Mouse (Mus musculus) erythroblast, adult 5-6 weeks (primary cell): ENCODE results near the gene Tomm40. TPM values are rescaled to one million over a fixed set of nuclear protein-coding genes. Genes with fewer than 3 reads are reported as not detected.

ENCODE experiments used
- ATAC-seq: replicated peaks from 2 replicates; pipeline ENCODE4 v1.8.0; 2016; ENCODE audit warnings: moderate number of reproducible peaks, mild to moderate bottlenecking, moderate TSS enrichment, inconsistent platforms; ENCODE audit not compliant: poor library complexity, low FRiP score, severe bottlenecking
- total RNA-seq, 2 experiments: library from RNA; stranded (forward) in 1 of 2; stranded (reverse) in 1 of 2; fragments of 150-400 nt in 1 of 2; fragments of 200-764, 138-1000 nt in 1 of 2; gene quantifications; 2 replicates each; pipeline versions ENCODE4 v1.2.3 to v1.2.4; 2015 to 2017; ENCODE audit warnings: low replicate concordance in 2 of 2

The Tomm40 gene
- total RNA-seq, 2 experiments from 2014 or later = 3.4 to 6.5 TPM

GRCm38 (mm10) chr7:19713598-19713997 is 1.6 kb downstream of the Tomm40 start:
- ATAC-seq = no peak

GRCm38 (mm10) chr7:19713196-19713595 is 2.0 kb downstream of the Tomm40 start:
- no peak for ATAC-seq

- no peak for ATAC-seq
These were observed 2.8 kb downstream of the Tomm40 start for GRCm38 (mm10) chr7:19712414-19712813.

- ATAC-seq = no peak
These were observed 4.6 kb downstream of the Tomm40 start for GRCm38 (mm10) chr7:19710650-19711049.

DNA sequence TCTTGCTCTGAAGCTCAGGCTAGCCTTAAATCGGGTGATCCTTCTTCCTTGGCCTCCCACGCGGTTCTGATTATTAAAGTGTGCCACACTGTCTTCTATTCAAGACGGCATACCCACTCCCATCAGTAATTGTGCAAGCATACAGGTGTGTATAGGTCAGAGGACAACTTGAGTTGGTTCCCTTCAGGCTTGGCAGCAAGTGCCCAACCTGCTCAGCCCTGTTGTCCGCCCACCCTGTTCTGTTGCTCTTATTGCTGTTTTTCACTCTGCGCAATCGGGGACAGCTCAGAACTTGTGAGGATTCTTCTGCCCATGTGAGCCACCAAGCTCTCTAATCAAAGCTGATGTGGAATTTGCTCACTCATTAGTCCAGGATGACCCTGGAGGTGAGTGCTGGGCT is 10.0 kb downstream of the Tomm40 start:
- no peak for ATAC-seq

GRCm38 (mm10) chr7:19704475-19704874 is 10.8 kb downstream of the Tomm40 start:
- ATAC-seq = no peak

- ATAC-seq = no peak
These were observed 12.2 kb downstream of the Tomm40 start for GRCm38 (mm10) chr7:19702859-19703555.

DNA sequence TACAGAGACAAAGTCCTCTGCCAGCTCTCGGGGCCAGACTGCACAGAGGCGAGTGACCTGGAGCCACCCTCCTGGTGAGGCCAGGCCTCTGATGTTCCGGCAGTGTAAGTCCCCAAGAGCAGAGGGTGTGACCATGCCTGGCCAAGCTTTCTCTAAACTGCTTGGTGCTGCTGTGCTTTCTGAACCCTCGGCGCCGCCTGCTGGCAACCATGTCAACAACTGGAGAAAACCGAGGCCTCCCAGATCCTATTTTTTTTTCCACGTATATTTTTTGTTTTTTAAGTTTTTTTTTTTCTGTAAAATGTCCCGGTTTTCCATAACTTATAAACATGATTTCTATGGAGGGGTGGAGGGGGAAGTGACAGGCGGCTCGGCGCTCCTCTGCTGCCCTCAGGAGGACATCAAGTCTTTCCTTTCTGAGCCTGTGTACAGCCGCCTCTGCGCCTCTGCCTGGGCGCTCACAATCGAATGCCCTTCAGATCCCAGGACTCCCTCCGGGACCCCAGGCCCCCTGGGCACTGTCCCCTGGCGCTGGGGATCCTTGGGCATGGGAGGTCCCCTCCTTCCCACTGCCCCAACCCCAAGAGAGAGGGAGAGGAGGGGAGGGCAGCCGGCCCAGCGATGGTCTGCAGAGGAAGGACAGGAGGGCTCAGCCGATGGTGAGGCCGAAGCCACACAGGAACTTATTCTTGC is 14.0 kb downstream of the Tomm40 start:
- ATAC-seq = no peak

- no peak for ATAC-seq
These were observed 14.8 kb downstream of the Tomm40 start for GRCm38 (mm10) chr7:19700299-19701068.

DNA sequence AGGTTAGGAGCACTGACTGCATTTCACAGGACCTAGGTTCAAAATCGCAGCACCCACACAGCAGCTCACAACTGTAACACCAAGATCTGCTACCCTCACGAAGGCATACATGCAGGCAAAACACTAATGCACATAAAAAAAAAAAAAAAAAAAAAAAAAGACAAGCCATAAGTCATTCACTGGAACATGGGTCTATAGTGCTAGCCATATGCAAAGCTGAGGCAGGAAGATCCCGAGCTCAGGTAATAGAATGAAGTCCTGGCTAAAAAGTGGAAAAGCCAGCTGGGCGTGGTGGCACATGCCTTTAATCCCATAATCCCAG is 15.4 kb downstream of the Tomm40 start:
- no peak for ATAC-seq

DNA sequence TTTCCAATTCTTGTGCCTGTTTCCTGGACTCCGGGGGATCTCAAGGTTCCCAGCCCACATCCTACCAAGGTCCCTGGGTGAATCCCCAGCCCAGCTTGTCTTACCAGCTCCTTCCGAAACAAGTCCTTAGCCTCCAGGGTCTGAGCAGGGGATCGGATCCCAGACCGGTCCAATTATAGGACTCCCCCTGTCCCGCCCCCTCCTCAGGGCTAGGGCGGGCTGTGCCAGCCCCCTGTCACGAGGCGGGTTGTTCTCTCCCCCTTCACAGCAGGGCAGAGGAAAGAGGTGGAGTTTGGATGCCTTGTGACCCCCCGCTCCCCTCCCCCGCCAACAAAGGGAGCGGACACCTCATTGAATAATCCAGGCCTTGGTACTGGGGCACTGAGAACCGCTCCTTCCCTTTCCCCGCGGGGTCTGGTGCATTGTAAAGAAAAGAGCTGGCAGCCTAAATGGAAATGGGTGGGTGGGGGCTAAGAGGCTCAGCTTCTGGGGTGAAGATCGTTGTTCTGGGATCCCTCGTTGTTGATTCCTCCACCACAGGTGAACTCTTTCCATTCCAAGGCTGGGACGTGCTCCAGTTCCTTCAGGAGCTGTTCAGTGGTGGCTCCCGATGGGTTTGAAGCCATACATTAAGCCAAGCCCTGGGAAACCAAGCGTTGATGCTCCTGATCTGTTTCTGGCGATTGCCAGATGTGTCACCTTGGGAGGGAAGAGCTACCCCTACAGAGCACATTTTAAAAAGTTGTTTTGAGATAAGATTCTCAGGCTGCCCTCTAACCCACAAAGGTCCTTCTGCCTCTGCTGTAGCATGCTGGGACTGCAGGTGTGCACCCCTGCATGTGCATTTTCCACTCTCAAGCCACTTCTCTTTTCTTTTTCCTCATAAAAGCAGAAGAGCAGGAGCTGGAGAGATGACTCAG is 16.1 kb downstream of the Tomm40 start, which contains the start of gene Apoe:
Gene Apoe, minus strand, starts transcription at position 282 of the 920 bp plus-strand sequence.
- no peak for ATAC-seq

GRCm38 (mm10) chr7:19697949-19698906 is 17.0 kb downstream of the Tomm40 start:
- no peak for ATAC-seq

- ATAC-seq = no peak
These were observed 18.8 kb downstream of the Tomm40 start for GRCm38 (mm10) chr7:19696336-19696873.

- ATAC-seq = no peak
These were observed 19.4 kb downstream of the Tomm40 start for GRCm38 (mm10) chr7:19695881-19696280.

- ATAC-seq = no peak
These were observed 20.0 kb downstream of the Tomm40 start for GRCm38 (mm10) chr7:19695213-19695594.

GRCm38 (mm10) chr7:19694336-19695212 is 20.7 kb downstream of the Tomm40 start:
- ATAC-seq = no peak

- no peak for ATAC-seq
These were observed 21.8 kb downstream of the Tomm40 start for GRCm38 (mm10) chr7:19693421-19693820.
